Mouse (Mus musculus) heart, embryonic 10.5 days (tissue): Measurements from ENCODE around the gene Oma1. TPM values are rescaled to one million over a fixed set of nuclear protein-coding genes. Genes with fewer than 3 reads are reported as not detected.

Experiments
- polyA plus RNA-seq: library from polyadenylated mRNA; unstranded; fragments of >200 nt; fragmentation: Nextera tagmentation; extraction: Ambion mirVana; gene quantifications from 2 replicates; pipeline ENCODE4 v1.2.1, GENCODE M21; 2016

The Oma1 gene
- polyA plus RNA-seq, 1 experiment from 2014 or later = 23.7 TPM

Other genes starting within 250 kb of the Oma1 start
- 26.6 and 31.6 TPM in 2 replicates for gene Mier1, start 199.4 kb upstream of the Oma1 start, polyA plus RNA-seq
- 1.8 and 2.5 TPM in 2 replicates for gene Wdr78, start 199.3 kb upstream of the Oma1 start, polyA plus RNA-seq
- gene Slc35d1, start 98.6 kb upstream of the Oma1 start, polyA plus RNA-seq = 7.5 and 9.3 TPM in 2 replicates
- gene 4921539E11Rik, start 22.9 kb upstream of the Oma1 start, polyA plus RNA-seq = not detected in 2 replicates